Mouse (Mus musculus) right cerebral cortex, postnatal 4 days (tissue): ENCODE data around the gene Ntn5.
"Not testable (repeated sequence)": the region's sequence is repeated elsewhere in the genome, so short reads cannot be mapped to it uniquely, and the experiment has no call there.

ENCODE experiments used
- DNase-seq: peaks from one replicate; pipeline ENCODE4 v3.0.0-alpha.2; 2022

The Ntn5 gene

GRCm38 (mm10) chr7:45660746-45661478 lies 22.9 kb upstream of the Ntn5 start:
- DNase-seq, result no peak

DNA sequence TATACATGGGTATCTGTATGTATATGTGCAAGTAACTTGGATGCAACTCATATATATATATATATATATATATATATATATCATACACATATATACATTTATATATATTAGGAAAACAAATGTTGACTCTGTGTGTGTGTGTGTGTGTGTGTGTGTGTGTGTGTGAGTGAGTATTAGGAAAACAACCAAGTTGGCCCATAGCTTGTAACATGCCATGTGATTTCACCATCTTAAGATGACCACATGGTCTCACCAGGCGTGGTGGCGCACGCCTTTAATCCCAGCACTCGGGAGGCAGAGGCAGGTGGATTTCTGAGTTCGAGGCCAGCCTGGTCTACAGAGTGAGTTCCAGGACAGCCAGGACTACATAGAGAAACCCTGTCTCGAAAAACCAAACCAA lies 22.1 kb upstream of the Ntn5 start:
- not testable (repeated sequence) for DNase-seq

GRCm38 (mm10) chr7:45665303-45666138 lies 18.3 kb upstream of the Ntn5 start:
- no peak for DNase-seq

- DNase-seq, result no peak
Observed at GRCm38 (mm10) chr7:45666161-45666560, 17.7 kb upstream of the Ntn5 start, which contains the start of gene Fut2. Gene Fut2 (minus strand): TSS chr7:45666394.

DNA sequence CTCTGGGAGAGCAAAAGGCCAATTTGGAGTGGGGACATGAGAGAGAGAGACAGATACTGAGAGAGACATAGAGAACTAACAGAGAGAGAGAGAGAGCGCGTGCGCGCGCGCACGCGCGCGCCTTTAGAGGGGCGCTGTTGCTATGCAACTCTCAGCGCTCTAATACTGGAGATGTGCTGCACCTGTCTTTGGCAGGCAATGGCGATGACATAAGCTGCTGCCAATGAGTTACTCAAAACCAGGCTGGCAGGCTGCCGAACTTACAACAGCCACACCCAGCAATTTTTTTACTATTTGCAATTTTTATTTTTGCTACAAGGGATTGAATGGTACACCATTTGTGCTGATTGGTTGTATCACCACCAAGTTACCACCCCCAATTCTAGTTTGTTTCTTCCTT lies 16.1 kb upstream of the Ntn5 start:
- DNase-seq, result peak; percentile 52

- DNase-seq, result no peak
Observed at GRCm38 (mm10) chr7:45668921-45669320, 14.9 kb upstream of the Ntn5 start.

DNA sequence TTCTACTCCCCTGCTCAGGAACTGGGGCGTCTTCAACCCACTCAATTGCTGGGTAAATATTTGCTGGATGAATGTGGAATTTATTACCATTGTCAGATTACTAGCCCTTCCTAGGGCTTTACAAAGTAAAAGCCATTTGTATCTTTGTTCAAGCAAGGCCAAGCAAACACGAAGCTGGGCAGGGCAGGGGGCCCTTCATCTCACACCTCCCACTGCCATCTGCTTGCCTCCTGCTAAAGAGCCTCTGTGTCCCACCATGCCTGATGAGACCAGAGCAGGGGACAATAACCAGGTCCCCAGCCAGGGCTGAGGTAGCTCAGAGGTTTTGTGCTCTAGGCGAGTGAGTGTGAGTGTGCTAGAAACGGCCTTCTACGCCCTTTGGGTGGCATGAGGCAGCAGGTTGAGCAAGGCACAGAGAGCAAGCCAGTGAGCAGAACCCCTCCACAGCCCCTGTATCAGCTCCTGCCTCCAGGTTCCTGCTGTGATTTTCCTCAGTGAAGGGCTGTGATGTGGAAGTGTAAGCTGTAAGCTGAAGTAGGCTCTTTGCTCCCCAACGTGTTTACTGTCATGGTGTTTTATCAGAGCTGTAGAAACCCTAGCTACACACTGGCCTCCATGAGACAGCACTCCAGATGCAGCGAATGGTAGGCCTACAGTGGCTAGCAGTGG lies 6.1 kb upstream of the Ntn5 start:
- DNase-seq, result no peak

DNA sequence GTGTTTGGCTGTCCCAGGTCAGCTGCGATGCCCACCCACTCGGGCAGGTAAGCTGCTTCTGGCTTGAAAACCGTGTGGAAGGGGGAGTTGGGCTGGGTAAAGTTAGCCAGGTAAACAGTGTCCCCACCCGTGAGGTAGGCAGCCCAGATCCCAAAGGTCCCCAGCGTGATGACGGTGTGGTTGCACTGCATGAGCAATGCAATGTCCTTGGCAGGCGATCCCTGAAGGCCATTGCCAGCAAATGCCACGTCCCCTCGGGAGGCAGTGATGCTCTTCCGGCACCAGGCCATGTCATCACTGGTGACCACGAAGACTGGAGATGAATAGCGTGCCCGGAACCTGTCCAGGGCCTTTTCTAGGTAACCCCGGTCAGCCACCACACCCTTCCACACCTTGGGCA lies 5.3 kb upstream of the Ntn5 start:
- DNase-seq, result no peak

GRCm38 (mm10) chr7:45679966-45680621 lies 3.7 kb upstream of the Ntn5 start:
- DNase-seq, result no peak

- no peak for DNase-seq
Observed at GRCm38 (mm10) chr7:45681046-45681736, 2.6 kb upstream of the Ntn5 start.

GRCm38 (mm10) chr7:45682144-45683126 lies 1.4 kb upstream of the Ntn5 start:
- DNase-seq, result peak; percentile 93

DNA sequence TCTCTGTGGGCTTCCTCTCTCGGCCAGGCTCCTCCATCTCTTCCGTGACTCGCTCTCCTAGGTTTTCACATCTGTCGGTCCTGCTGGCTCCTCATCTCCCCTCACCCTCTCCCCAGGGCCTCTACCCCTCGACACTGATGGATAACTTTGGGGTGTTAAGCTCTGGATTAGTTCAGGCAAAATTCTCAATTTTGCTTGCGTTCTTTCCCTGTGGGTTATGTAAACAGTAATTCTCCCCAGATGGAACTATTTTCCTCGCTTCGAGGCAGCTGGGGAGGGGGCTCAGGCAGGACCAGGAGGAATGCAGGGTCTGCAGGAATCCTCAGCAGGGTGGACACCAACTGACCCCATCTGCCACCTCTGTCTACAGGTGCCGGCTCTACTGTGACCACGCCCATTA lies 2.0 kb downstream of the Ntn5 start:
- DNase-seq, result no peak

- DNase-seq, result no peak
Observed at GRCm38 (mm10) chr7:45686841-45687240, 3.0 kb downstream of the Ntn5 start.

GRCm38 (mm10) chr7:45689099-45689498 lies 5.3 kb downstream of the Ntn5 start:
- no peak for DNase-seq

DNA sequence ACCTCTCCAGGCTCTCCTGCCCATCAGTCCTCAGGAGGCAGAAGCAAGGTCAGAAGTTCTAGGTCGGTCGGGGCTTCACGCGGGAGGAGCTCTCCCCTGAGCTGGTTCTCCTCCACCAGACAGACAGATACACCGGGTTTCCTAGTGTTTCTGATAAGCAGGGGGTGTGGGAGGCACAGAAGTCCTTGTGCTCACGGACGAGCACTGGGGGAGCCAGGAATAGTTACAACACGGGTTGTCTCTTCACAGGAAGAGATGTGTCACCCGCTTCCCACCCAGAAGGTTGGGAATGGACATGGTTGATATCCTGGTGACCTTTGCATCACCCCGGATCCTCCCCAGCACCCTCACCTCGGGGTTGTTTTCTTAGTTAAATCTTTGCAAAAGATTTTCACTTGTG lies 6.0 kb downstream of the Ntn5 start:
- DNase-seq, result no peak

DNA sequence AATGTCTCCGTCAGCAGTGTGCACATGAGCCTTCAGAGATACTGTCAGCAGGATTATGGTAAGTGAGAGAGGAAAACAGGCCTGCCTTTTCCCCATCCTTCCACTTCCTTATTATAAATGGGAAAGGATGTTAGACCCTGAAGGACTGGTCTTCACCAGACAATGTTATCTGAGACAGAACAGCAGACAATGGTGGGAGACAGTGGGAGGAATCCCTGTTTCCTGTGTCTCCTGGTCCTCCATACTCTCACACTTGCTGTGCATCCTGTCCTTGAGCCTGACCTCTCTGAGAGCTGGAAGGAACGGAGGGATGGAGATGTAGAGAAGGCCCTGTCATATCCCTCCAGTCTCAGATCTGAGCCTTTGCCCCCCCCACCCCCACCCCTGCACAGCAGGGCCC lies 8.5 kb downstream of the Ntn5 start:
- DNase-seq, result no peak

DNA sequence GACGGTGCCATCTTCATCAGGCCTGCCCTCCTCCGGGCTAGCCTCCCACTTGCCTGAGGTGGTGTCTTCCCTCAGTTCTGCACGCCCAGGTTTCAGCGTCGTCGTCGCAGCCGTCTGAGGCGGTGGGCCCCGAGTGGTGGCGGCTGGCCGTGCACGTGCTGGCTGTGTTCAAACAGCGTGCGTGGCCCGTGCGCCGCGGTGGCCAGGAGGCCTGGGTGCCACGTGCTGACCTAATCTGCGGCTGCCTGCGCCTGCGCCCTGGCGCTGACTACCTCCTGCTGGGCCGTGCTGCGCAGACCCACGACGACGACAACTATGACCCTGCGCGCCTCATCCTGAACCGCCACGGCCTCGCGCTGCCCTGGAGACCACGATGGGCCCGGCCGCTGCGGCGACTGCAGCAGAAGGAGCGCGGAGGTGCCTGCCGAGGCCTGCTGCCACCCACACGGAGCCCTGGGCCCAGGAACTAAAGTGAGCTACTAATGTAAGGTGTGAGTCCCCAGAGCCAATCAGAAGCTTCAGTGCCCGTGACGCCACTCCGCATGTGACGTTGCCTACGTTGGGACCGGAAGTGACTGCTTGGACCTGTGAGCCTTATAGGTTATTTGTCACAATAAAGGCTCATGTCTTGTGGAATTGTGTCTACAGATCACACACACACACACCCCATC lies 10.2 kb downstream of the Ntn5 start, which contains the start of gene Sec1:
Sec1 (minus strand) TSS at position 482 of the 671 bp plus-strand sequence.
- no peak for DNase-seq

DNA sequence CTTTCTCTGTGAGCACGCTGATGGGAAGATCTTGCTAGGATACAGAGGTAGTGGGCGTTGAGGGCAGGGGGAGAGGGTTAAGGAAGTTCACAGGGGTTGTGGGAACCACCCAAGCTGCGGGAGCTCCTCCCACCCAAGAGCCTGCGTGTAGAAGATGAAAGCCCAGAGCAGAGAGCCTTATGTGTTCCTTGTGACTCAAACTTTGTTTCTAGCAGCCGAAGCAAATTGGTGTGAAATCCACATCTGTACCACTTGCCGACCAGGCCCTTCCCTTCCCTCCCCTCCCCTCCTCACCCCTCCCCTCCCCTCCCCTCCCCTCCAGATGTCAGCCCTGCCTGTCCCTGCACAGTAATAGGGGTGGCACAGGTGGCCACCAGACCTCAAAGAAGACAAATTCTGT lies 11.3 kb downstream of the Ntn5 start:
- DNase-seq, result no peak

DNA sequence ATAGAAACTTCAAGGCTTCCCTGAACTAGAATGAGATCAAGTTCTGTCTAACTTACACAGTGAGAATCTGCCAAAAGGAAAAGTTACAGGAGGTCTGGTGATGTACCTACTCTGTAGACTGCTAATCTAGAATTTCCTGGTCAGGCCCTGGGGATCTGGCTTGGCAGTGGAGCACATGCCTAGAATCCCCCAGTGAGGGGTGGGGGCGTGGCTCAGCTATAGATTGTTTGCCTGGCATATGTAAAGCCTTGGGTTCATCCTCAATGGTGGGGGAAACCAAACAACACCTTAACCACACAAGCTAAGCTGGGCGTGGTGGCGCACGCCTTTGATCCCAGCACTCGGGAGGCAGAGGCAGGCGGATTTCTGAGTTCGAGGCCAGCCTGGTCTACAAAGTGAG lies 14.1 kb downstream of the Ntn5 start:
- no peak for DNase-seq

- DNase-seq, result peak; percentile 59
Observed at GRCm38 (mm10) chr7:45699523-45700141, 15.8 kb downstream of the Ntn5 start, which contains the start of gene Car11. Gene Car11 (plus strand): TSS chr7:45699843.
